Mouse (Mus musculus) mammary gland, adult 2 months (tissue): Measurements from ENCODE around the gene Hs6st1. TPM values are rescaled to one million over a fixed set of nuclear protein-coding genes. Genes with fewer than 3 reads are reported as not detected.

Experiments used
- polyA plus RNA-seq: library from polyadenylated mRNA; depleted of rRNA; stranded (reverse); fragments of >200 nt; gene quantifications from 2 replicates; pipeline ENCODE4 v1.2.3, GENCODE M21; 2012; ENCODE audit warnings: low replicate concordance; rRNA removed

The Hs6st1 gene
- 34.7 and 41.2 TPM in 2 replicates for polyA plus RNA-seq

GRCm38 (mm10) chr1:36068076-36068475, at the start of gene Hs6st1:
TSS of gene Hs6st1 (plus strand) at chr1:36068400.

Other genes with a start within 250 kb of the Hs6st1 start
- 12.7 and 25.9 TPM in 2 replicates for gene Uggt1, start 176.3 kb downstream of the Hs6st1 start, polyA plus RNA-seq
- gene Neurl3, start 206.3 kb downstream of the Hs6st1 start, polyA plus RNA-seq: 26.0 and 42.3 TPM in 2 replicates
- gene Arid5a, start 239.3 kb downstream of the Hs6st1 start, polyA plus RNA-seq: 28.8 and 48.6 TPM in 2 replicates